Mouse (Mus musculus) MEL (cell line): ENCODE results near the gene Phyh. TPM values are rescaled to one million over a fixed set of nuclear protein-coding genes. Genes with fewer than 3 reads are reported as not detected.

Source experiments
- DNase-seq: peaks from one replicate; pipeline ENCODE4 v3.0.0; 2011; ENCODE audit warnings: low read depth, low spot score
- H3K27ac ChIP-seq: 2 replicates; pipeline ENCODE4 v1.5.1; 2012; ENCODE audit warnings: low read depth, mild to moderate bottlenecking, control low read depth, low read length, moderate library complexity; ENCODE audit not compliant: control insufficient read depth
- H3K27me3 ChIP-seq, 2 experiments: fragments of 150-350 bp in 1 of 2; sonication (generic) in 1 of 2; 2 replicates each; pipeline ENCODE4 v1.6.1; 2012; ENCODE audit warnings: low read length in 2 of 2, mild to moderate bottlenecking in 2 of 2, improper control_type of control experiment in 1 of 2, moderate library complexity in 1 of 2; ENCODE audit not compliant: insufficient read depth in 2 of 2, control insufficient read depth in 1 of 2
- H3K36me3 ChIP-seq, 2 experiments: 2 replicates each; pipeline ENCODE4 v1.6.1; 2012 to 2014; ENCODE audit warnings: low read length in 2 of 2, improper control_type of control experiment in 1 of 2, inconsistent platforms in 1 of 2, mild to moderate bottlenecking in 1 of 2; ENCODE audit not compliant: insufficient read depth in 2 of 2, control insufficient read depth in 1 of 2
- H3K4me1 ChIP-seq, 2 experiments: fragments of 150-350 bp in 1 of 2; sonication (generic) in 1 of 2; 2 replicates each; pipeline ENCODE4 v1.6.1; 2012; ENCODE audit warnings: low read length in 2 of 2, improper control_type of control experiment in 1 of 2, mild to moderate bottlenecking in 1 of 2; ENCODE audit not compliant: insufficient read depth in 2 of 2, control insufficient read depth in 1 of 2
- H3K4me3 ChIP-seq, 2 experiments: fragments of 150-350 bp in 1 of 2; sonication (generic) in 1 of 2; 2 replicates each; pipeline ENCODE4 v1.5.1; 2012; ENCODE audit warnings: low read depth in 2 of 2, low read length in 2 of 2, mild to moderate bottlenecking in 2 of 2, moderate library complexity in 2 of 2, control low read depth in 1 of 2, improper control_type of control experiment in 1 of 2; ENCODE audit not compliant: control insufficient read depth in 1 of 2, insufficient read depth in 1 of 2
- H3K79me2 ChIP-seq: 2 replicates; pipeline ENCODE4 v1.6.1; 2012; ENCODE audit warnings: mild to moderate bottlenecking, low read length, moderate library complexity; ENCODE audit not compliant: control insufficient read depth, poor library complexity, insufficient read depth
- H3K9ac ChIP-seq: 2 replicates; pipeline ENCODE4 v1.6.1; 2012; ENCODE audit warnings: low read depth, mild to moderate bottlenecking, control low read depth, low read length, moderate library complexity; ENCODE audit not compliant: control insufficient read depth, poor library complexity, severe bottlenecking
- H3K9me3 ChIP-seq: fragments of 150-350 bp; sonication (generic); replicated peaks from 2 replicates; pipeline ENCODE4 v1.6.1; 2012; ENCODE audit warnings: mild to moderate bottlenecking, low read length, improper control_type of control experiment, moderate library complexity; ENCODE audit not compliant: insufficient read depth
- BHLHE40 ChIP-seq: IDR thresholded peaks from 2 replicates; pipeline ENCODE4 v1.6.1; 2012; ENCODE audit warnings: low read depth, mild to moderate bottlenecking, inconsistent platforms, low read length, improper control_type of control experiment, borderline replicate concordance
- CHD1 ChIP-seq: IDR thresholded peaks from 2 replicates; pipeline ENCODE4 v1.6.1; 2012; ENCODE audit warnings: low read depth, mild to moderate bottlenecking, inconsistent platforms, low read length, improper control_type of control experiment
- E2F4 ChIP-seq: IDR thresholded peaks from 2 replicates; pipeline ENCODE4 v1.6.1; 2011; ENCODE audit warnings: low read depth, low read length, improper control_type of control experiment, borderline replicate concordance
- ELF1 ChIP-seq: IDR thresholded peaks from 2 replicates; pipeline ENCODE4 v1.6.1; 2014; ENCODE audit warnings: low read depth, mild to moderate bottlenecking, inconsistent platforms, low read length, improper control_type of control experiment, moderate library complexity
- ETS1 ChIP-seq: IDR thresholded peaks from 2 replicates; pipeline ENCODE4 v1.6.1; 2012; ENCODE audit warnings: low read depth, mild to moderate bottlenecking, inconsistent platforms, low read length, improper control_type of control experiment, moderate library complexity
- GABPA ChIP-seq: IDR thresholded peaks from 2 replicates; pipeline ENCODE4 v1.6.1; 2012; ENCODE audit warnings: low read depth, mild to moderate bottlenecking, inconsistent platforms, low read length, improper control_type of control experiment, moderate library complexity
- HCFC1 ChIP-seq: IDR thresholded peaks from 2 replicates; pipeline ENCODE4 v1.6.1; 2012; ENCODE audit warnings: low read depth, mild to moderate bottlenecking, inconsistent platforms, low read length, improper control_type of control experiment, moderate library complexity
- MEF2A ChIP-seq: IDR thresholded peaks from 2 replicates; pipeline ENCODE4 v1.6.1; 2014; ENCODE audit warnings: low read depth, mild to moderate bottlenecking, inconsistent platforms, low read length, improper control_type of control experiment; ENCODE audit not compliant: poor library complexity, insufficient replicate concordance, severe bottlenecking; ENCODE audit errors: extremely low read depth
- MXI1 ChIP-seq: IDR thresholded peaks from 2 replicates; pipeline ENCODE4 v1.6.1; 2011; ENCODE audit warnings: mild to moderate bottlenecking, low read depth, low read length, improper control_type of control experiment
- POLR2A ChIP-seq, 2 experiments: IDR thresholded peaks; 2 replicates each; pipeline ENCODE4 v1.6.1; 2011 to 2012; ENCODE audit warnings: low read length in 2 of 2, mild to moderate bottlenecking in 2 of 2, control low read depth in 1 of 2, improper control_type of control experiment in 1 of 2, low read depth in 1 of 2, moderate library complexity in 1 of 2; ENCODE audit not compliant: control insufficient read depth in 1 of 2, insufficient read depth in 1 of 2, poor library complexity in 1 of 2
- RAD21 ChIP-seq: IDR thresholded peaks from 2 replicates; pipeline ENCODE4 v1.6.1; 2011; ENCODE audit warnings: mild to moderate bottlenecking, low read depth, low read length, improper control_type of control experiment
- RCOR1 ChIP-seq: IDR thresholded peaks from 2 replicates; pipeline ENCODE4 v1.6.1; 2012; ENCODE audit warnings: low read depth, mild to moderate bottlenecking, inconsistent platforms, low read length, improper control_type of control experiment
- SIN3A ChIP-seq: IDR thresholded peaks from 2 replicates; pipeline ENCODE4 v1.6.1; 2012; ENCODE audit warnings: low read length, improper control_type of control experiment, inconsistent platforms
- ZMIZ1 ChIP-seq: IDR thresholded peaks from 2 replicates; pipeline ENCODE4 v1.6.1; 2012; ENCODE audit warnings: low read depth, mild to moderate bottlenecking, inconsistent platforms, low read length, improper control_type of control experiment, moderate library complexity
- polyA plus RNA-seq, 2 experiments: library from polyadenylated mRNA; stranded (reverse) in 1 of 2; unstranded in 1 of 2; fragments of >175 nt in 1 of 2; fragments of >200 nt in 1 of 2; gene quantifications; 2 replicates each; pipeline versions ENCODE4 v1.2.1 to v1.2.4; 2012; ENCODE audit warnings: low replicate concordance in 2 of 2, low read depth in 1 of 2; ENCODE audit not compliant: insufficient read length in 2 of 2, insufficient read depth in 1 of 2, missing spikeins in 1 of 2
- total RNA-seq: library from RNA; depleted of rRNA; stranded (reverse); fragments of 300-350 nt; gene quantifications from 2 replicates; pipeline ENCODE4 v1.2.3, GENCODE M21; 2012; rRNA removed

Gene Phyh
- total RNA-seq (not detected in 2 replicates), polyA plus RNA-seq (not detected)

- Histone ChIP-seq H3K27ac (no peak within 1 kb of the TSS), H3K4me1 (peaks cover 0 to 3% of the 10 kb centered on the region in 2 experiments; a peak in 2 of 4 replicates), H3K9ac (no peak within 1 kb of the TSS), H3K9me3 (no peaks in the 10 kb centered on the region), H3K27me3 (0 out of 4 replicates have a peak, but pooled peaks cover 0 to 2% of the 10 kb centered on the region in 2 experiments), H3K79me2 (no peaks in the 10 kb centered on the region)
- no peak for DNase-seq
- TF ChIP-seq E2F4 = no peak
- no peak for TF ChIP-seq ZMIZ1
- TF ChIP-seq, all 39 proteins: peak for 0
- no peak within 1 kb of the TSS for H3K4me3 ChIP-seq
- no peaks in the 10 kb centered on the region for H3K36me3 ChIP-seq
Measured at GRCm38 (mm10) chr2:4918860-4919739, at the start of gene Phyh. Phyh (plus strand) TSS chr2:4919019.

GRCm38 (mm10) chr2:4872740-4873139 is 46.1 kb upstream of the Phyh start:
- no peak overlapping the region for H3K27ac ChIP-seq
- no peaks in the 10 kb centered on the region for H3K4me1 ChIP-seq
- no peaks in the 10 kb centered on the region for H3K36me3 ChIP-seq
- peak; percentile 16 for DNase-seq
- H3K9me3 ChIP-seq = no peaks in the 10 kb centered on the region
- no peaks in the 10 kb centered on the region for H3K79me2 ChIP-seq
- H3K9ac ChIP-seq = no peak overlapping the region
- H3K4me3 ChIP-seq = no peak overlapping the region
- H3K27me3 ChIP-seq = peaks cover 4 to 5% of the 10 kb centered on the region in 2 experiments; a peak in 1 of 4 replicates
- TF ChIP-seq BHLHE40 (no peak), POLR2A (IDR thresholded peaks at IDR 0.05; ENCODE audit: control insufficient read depth in 1 of 2, insufficient read depth in 1 of 2, low read depth in 1 of 2, low read length in 2 of 2, poor library complexity in 1 of 2) (no peak), RCOR1 (no peak), MEF2A (no peak), ELF1 (no peak)

DNA sequence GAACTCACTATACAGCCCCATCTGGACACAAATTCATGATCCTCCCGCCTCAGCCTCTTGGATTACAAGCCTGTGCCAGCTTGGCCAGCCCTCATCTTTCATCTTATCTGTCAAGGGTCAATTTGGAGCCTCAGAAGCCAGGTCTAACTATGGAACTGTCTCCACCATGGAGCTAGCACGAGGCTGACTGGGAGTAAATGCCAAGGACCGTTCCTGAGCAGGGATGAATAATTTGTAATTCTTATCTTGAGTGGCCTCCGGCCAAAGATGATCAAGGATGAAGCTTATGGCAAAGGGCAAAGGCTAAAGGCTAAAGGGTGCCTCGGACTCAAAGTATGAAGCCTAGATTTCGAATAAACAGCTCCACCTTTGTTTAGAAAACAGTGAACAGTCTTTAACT is 45.5 kb upstream of the Phyh start:
- Histone ChIP-seq H3K27ac (no peak overlapping the region), H3K36me3 (no peaks in the 10 kb centered on the region), H3K9ac (no peak overlapping the region), H3K9me3 (no peaks in the 10 kb centered on the region), H3K27me3 (peaks cover 4% of the 10 kb centered on the region in 2 experiments; a peak in 1 of 4 replicates), H3K4me3 (no peak overlapping the region), H3K4me1 (no peaks in the 10 kb centered on the region), H3K79me2 (no peaks in the 10 kb centered on the region)
- DNase-seq = no peak
- TF ChIP-seq SIN3A (no peak), CHD1 (no peak), GABPA (no peak), RAD21 (no peak), MXI1 (no peak), ETS1 (no peak), HCFC1 (no peak), RCOR1 (no peak)
